Mouse (Mus musculus): ENCODE results near the gene Nsf. TPM values are rescaled to one million over a fixed set of nuclear protein-coding genes. Genes with fewer than 3 reads are reported as not detected.

The Nsf gene
- polyA plus RNA-seq, 1 experiment from 2014 or later, result 64.4 TPM

DNA sequence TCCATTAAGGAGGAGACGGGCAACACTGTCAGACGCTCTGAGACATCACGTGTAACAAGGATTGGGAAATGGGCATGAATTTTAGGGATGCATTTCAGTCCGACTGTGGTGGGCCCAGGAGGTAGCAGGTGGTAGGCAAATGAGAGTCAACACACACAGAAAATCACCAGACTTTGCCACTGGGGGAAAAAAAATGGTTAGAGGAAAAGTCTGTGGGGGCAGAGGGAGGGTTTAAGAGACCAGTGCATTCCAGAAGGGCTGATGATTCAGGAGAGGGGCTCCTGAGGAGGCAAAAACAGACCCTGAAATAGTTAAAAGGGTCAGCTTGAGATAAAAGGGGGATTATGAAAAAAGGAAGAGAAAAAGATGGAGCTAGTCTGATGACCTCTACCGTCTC lies 1.2 kb downstream of the Nsf start:
- no peak for DNase-seq (ENCODE audit: low spot score)
- Histone ChIP-seq H3K4me2 (ENCODE audit: low read length) (peak overlapping the region; percentile 59), H3K4me1 (ENCODE audit: control insufficient read depth, insufficient read depth, low read length) (peaks cover 11% of the 10 kb centered on the region), H3K36me3 (ENCODE audit: control insufficient read depth, insufficient read depth, low read length) (no peaks in the 10 kb centered on the region), H3K27ac (ENCODE audit: low read depth, low read length) (no peak overlapping the region), H3K4me3 (ENCODE audit: low read depth, low read length) (peak overlapping the region; percentile 74), H3K9me3 (replicated peaks; ENCODE audit: control insufficient read depth, low read length) (no peaks in the 10 kb centered on the region), H3K9ac (ENCODE audit: low read length) (peak overlapping the region; percentile 87; the same call in 1 of the 2 replicates), H3K27me3 (replicated peaks; ENCODE audit: control insufficient read depth, insufficient read depth, low read length) (no peaks in the 10 kb centered on the region)
- 58% methylated on average over 5 of the region's 5 CpGs for WGBS
- no peak for ATAC-seq

DNA sequence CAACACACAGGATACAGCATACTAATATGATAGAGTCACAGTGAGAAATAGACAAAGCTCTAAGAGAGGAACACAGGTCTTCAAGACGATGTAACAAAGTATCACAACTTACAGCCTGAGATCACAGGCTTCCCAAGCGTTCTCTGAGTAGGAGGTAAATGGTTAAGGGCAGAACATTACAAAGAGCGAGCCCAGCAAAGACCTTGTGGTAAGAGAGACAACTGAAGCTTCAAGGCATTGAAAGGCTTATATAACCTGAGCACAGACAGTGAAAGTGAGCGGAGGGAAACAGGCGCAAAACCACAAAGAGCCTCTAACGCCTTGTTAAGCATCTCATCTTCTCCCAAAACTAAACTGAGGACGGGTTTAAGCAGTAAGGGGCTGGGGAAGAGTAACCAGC lies 2.8 kb downstream of the Nsf start:
- Histone ChIP-seq H3K27ac (ENCODE audit: low read depth, low read length) (no peak overlapping the region), H3K27me3 (replicated peaks; ENCODE audit: control insufficient read depth, insufficient read depth, low read length) (no peaks in the 10 kb centered on the region), H3K9ac (ENCODE audit: low read length) (no peak overlapping the region), H3K4me3 (ENCODE audit: low read depth, low read length) (no peak overlapping the region), H3K9me3 (replicated peaks; ENCODE audit: control insufficient read depth, low read length) (no peaks in the 10 kb centered on the region), H3K36me3 (ENCODE audit: control insufficient read depth, insufficient read depth, low read length) (no peaks in the 10 kb centered on the region), H3K4me2 (ENCODE audit: low read length) (no peak overlapping the region), H3K4me1 (ENCODE audit: control insufficient read depth, insufficient read depth, low read length) (peaks cover 11% of the 10 kb centered on the region)
- DNase-seq (ENCODE audit: low spot score), result no peak
- no peak for ATAC-seq
- 84% methylated on average over 7 of the region's 7 CpGs for WGBS

DNA sequence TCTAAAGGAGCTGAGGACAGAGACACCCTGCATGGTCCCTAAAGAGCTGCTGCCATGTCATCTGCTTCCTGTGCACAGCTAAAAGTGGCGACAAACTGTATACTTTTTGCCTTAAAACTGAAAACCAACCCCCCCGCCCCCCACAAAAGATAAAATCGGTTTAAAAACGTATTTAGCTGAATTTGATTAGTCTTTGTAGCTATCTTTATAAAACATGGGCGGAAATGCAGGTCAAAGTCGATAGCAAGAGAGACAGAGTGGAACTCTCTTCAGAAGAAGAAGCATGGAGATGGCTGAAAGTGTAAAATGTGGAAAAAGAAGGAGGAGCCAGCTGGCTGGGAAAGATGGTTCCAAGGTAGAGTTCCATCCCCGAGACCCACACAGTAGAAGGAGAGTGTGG lies 4.9 kb downstream of the Nsf start:
- Histone ChIP-seq H3K9ac (ENCODE audit: low read length) (no peak overlapping the region), H3K36me3 (ENCODE audit: control insufficient read depth, insufficient read depth, low read length) (no peaks in the 10 kb centered on the region), H3K27ac (ENCODE audit: low read depth, low read length) (no peak overlapping the region), H3K27me3 (replicated peaks; ENCODE audit: control insufficient read depth, insufficient read depth, low read length) (no peaks in the 10 kb centered on the region), H3K4me3 (ENCODE audit: low read depth, low read length) (no peak overlapping the region), H3K9me3 (replicated peaks; ENCODE audit: control insufficient read depth, low read length) (no peaks in the 10 kb centered on the region), H3K4me1 (ENCODE audit: control insufficient read depth, insufficient read depth, low read length) (peaks cover 11% of the 10 kb centered on the region), H3K4me2 (ENCODE audit: low read length) (no peak overlapping the region)
- ATAC-seq, result no peak
- no peak for DNase-seq (ENCODE audit: low spot score)
- WGBS, result 93% methylated on average over 7 of the region's 7 CpGs

DNA sequence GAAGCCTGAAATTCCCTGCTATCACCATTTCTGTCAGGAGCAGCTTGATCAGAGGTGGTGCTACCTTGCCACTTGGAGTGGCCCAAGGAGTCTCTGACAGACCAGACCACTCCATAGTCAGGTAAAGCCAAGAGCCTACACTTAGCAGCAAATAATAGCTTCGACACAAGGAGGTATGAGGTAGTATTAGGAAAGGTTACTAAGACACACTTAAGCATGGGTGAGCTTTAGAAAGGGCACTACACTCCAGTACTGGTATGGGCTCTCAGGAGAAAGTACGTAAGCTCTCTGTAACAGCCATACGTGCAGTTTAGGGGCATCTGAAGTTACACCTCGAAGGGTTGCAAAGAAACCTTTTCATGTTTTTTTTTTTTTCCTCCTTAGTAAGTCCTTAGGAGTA lies 11.1 kb downstream of the Nsf start:
- 0 out of 2 replicates have a peak, but pooled peaks cover 3% of the 10 kb centered on the region for H3K36me3 ChIP-seq (ENCODE audit: control insufficient read depth, insufficient read depth, low read length)
- no peak overlapping the region for H3K4me3 ChIP-seq (ENCODE audit: low read depth, low read length)
- DNase-seq (ENCODE audit: low spot score) (no peak), ATAC-seq (no peak)
- no peak overlapping the region for H3K4me2 ChIP-seq (ENCODE audit: low read length)
- H3K4me1 ChIP-seq (ENCODE audit: control insufficient read depth, insufficient read depth, low read length), result no peaks in the 10 kb centered on the region
- H3K9me3 ChIP-seq (replicated peaks; ENCODE audit: control insufficient read depth, low read length), result no peaks in the 10 kb centered on the region
- 93% methylated on average over 4 of the region's 4 CpGs for WGBS
- no peak overlapping the region for H3K27ac ChIP-seq (ENCODE audit: low read depth, low read length)
- no peak overlapping the region for H3K9ac ChIP-seq (ENCODE audit: low read length)
- H3K27me3 ChIP-seq (replicated peaks; ENCODE audit: control insufficient read depth, insufficient read depth, low read length), result no peaks in the 10 kb centered on the region

- H3K36me3 ChIP-seq (ENCODE audit: control insufficient read depth, insufficient read depth, low read length), result 0 out of 2 replicates have a peak, but pooled peaks cover 3% of the 10 kb centered on the region
- H3K4me1 ChIP-seq (ENCODE audit: control insufficient read depth, insufficient read depth, low read length), result no peaks in the 10 kb centered on the region
- ATAC-seq (no peak), DNase-seq (ENCODE audit: low spot score) (no peak)
- no peaks in the 10 kb centered on the region for H3K9me3 ChIP-seq (replicated peaks; ENCODE audit: control insufficient read depth, low read length)
- WGBS, result 66% methylated on average over 5 of the region's 5 CpGs
- H3K9ac ChIP-seq (ENCODE audit: low read length), result no peak overlapping the region
- no peak overlapping the region for H3K27ac ChIP-seq (ENCODE audit: low read depth, low read length)
- no peak overlapping the region for H3K4me2 ChIP-seq (ENCODE audit: low read length)
- H3K4me3 ChIP-seq (ENCODE audit: low read depth, low read length), result no peak overlapping the region
- H3K27me3 ChIP-seq (replicated peaks; ENCODE audit: control insufficient read depth, insufficient read depth, low read length), result no peaks in the 10 kb centered on the region
Observed at GRCm38 (mm10) chr11:103941351-103941750, 12.5 kb downstream of the Nsf start.

DNA sequence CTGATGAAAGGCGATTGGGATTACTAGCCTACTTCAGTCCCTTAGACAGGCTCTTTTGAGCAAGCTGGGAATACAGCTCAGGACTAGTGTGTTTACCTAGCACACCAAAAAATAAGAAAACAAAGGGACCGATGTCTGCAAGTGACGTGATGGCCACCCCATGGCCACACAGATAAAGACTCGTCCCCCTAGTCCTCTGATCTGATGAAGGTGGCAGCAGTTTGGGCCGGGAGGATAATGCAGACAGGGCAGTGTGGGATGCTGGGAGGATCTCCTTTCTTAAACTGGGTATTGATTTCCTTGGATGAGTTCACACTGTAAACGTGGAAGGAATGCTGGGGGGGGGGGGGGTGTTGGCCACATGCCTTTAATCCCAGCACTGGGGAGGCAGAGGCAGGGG lies 13.0 kb downstream of the Nsf start:
- ATAC-seq (no peak), DNase-seq (ENCODE audit: low spot score) (no peak)
- H3K9ac ChIP-seq (ENCODE audit: low read length), result no peak overlapping the region
- H3K4me1 ChIP-seq (ENCODE audit: control insufficient read depth, insufficient read depth, low read length), result 0 out of 2 replicates have a peak, but pooled peaks cover 3% of the 10 kb centered on the region
- no peaks in the 10 kb centered on the region for H3K27me3 ChIP-seq (replicated peaks; ENCODE audit: control insufficient read depth, insufficient read depth, low read length)
- WGBS, result 56% methylated on average over 6 of the region's 6 CpGs
- no peak overlapping the region for H3K27ac ChIP-seq (ENCODE audit: low read depth, low read length)
- H3K4me3 ChIP-seq (ENCODE audit: low read depth, low read length), result no peak overlapping the region
- 0 out of 2 replicates have a peak, but pooled peaks cover 3% of the 10 kb centered on the region for H3K36me3 ChIP-seq (ENCODE audit: control insufficient read depth, insufficient read depth, low read length)
- no peaks in the 10 kb centered on the region for H3K9me3 ChIP-seq (replicated peaks; ENCODE audit: control insufficient read depth, low read length)
- no peak overlapping the region for H3K4me2 ChIP-seq (ENCODE audit: low read length)

DNA sequence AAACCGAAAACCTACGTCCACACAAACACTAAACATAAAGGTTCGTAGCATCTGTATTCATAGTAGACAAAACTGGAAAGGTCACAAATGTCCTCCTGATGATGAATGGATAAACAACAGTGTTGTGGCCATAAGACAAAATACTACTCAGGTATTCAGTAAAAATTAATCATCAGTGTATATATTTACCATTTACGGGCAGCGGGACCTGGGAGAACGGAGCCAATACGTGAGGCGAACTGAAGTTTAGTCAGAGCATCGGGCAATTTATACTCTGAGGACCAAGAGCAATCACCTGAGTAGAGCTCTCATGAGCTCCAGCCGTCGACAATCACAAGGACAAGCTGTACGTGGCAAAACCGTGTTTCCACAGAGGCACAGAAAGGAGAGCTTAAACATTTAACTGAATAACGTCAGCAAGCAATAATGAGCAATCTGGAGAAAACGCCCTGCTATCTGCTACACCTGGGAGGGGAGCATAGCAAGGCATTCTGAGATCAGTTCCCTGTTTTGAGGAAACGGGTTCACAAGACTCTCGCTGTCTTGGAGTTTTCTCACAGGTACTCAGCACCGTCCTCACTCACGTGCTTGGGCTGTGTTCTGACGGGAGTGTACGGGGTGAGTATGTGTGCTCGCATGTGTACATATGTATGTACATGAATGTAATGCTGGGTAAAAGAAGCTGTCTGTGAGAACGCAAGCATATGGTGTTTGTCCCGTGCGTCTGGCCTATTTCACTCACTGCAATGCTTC lies 15.7 kb downstream of the Nsf start:
- H3K27me3 ChIP-seq (replicated peaks; ENCODE audit: control insufficient read depth, insufficient read depth, low read length), result no peaks in the 10 kb centered on the region
- H3K27ac ChIP-seq (ENCODE audit: low read depth, low read length), result no peak overlapping the region; the same call in 1 of the 2 replicates
- WGBS, result 85% methylated on average over 25 of the region's 25 CpGs
- H3K36me3 ChIP-seq (ENCODE audit: control insufficient read depth, insufficient read depth, low read length), result 0 out of 2 replicates have a peak, but pooled peaks cover 3% of the 10 kb centered on the region
- no peak overlapping the region for H3K4me2 ChIP-seq (ENCODE audit: low read length)
- H3K9ac ChIP-seq (ENCODE audit: low read length), result no peak overlapping the region
- ATAC-seq (no peak), DNase-seq (ENCODE audit: low spot score) (peak; percentile 49)
- H3K4me3 ChIP-seq (ENCODE audit: low read depth, low read length), result no peak overlapping the region
- H3K9me3 ChIP-seq (replicated peaks; ENCODE audit: control insufficient read depth, low read length), result no peaks in the 10 kb centered on the region
- 0 out of 2 replicates have a peak, but pooled peaks cover 5% of the 10 kb centered on the region for H3K4me1 ChIP-seq (ENCODE audit: control insufficient read depth, insufficient read depth, low read length)

DNA sequence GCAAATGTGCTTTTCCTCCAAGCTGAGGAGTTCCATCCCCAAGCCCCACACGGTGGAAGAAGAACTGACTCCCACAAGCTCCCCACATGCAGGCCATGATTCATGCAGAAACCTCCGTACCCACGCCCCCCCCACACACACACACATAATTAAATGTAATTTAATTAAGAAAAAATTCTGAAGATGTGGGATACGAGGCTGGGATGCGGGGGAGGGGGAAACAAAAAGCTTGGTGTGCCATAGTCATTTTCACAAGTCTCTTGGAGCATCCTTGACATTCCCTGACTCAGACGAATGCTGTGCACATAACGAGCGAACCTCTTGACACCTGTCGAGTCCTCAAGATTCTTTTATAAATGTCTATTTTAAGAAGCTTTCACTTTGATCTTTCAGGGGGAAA lies 16.4 kb downstream of the Nsf start:
- Histone ChIP-seq H3K36me3 (ENCODE audit: control insufficient read depth, insufficient read depth, low read length) (0 out of 2 replicates have a peak, but pooled peaks cover 3% of the 10 kb centered on the region), H3K27me3 (replicated peaks; ENCODE audit: control insufficient read depth, insufficient read depth, low read length) (no peaks in the 10 kb centered on the region), H3K9ac (ENCODE audit: low read length) (no peak overlapping the region), H3K4me1 (ENCODE audit: control insufficient read depth, insufficient read depth, low read length) (0 out of 2 replicates have a peak, but pooled peaks cover 5% of the 10 kb centered on the region), H3K27ac (ENCODE audit: low read depth, low read length) (no peak overlapping the region), H3K9me3 (replicated peaks; ENCODE audit: control insufficient read depth, low read length) (no peaks in the 10 kb centered on the region), H3K4me3 (ENCODE audit: low read depth, low read length) (no peak overlapping the region), H3K4me2 (ENCODE audit: low read length) (no peak overlapping the region)
- no peak for ATAC-seq
- 50% methylated on average over 9 of the region's 9 CpGs for WGBS
- DNase-seq (ENCODE audit: low spot score), result no peak

DNA sequence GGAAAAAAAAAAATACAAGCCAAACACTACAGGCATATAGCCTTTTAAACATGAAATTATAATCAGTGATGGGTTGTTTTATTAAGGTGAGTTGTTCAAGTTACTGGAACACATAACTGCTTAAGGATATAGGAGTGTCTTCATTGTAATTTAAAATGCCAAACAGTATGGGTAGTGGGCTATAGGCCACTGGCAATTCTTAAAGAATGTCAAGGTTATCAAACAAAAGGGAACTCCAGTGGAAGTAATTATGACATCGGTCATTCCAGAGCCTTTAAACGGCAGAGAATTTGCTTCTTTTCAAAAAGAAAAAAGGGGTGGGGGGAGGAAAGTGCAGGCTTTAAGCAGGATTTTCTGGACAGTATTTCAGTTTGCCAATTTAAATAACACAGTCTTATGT lies 18.1 kb downstream of the Nsf start:
- no peak overlapping the region for H3K4me2 ChIP-seq (ENCODE audit: low read length)
- DNase-seq (ENCODE audit: low spot score) (no peak), ATAC-seq (no peak)
- H3K36me3 ChIP-seq (ENCODE audit: control insufficient read depth, insufficient read depth, low read length), result no peaks in the 10 kb centered on the region
- no peaks in the 10 kb centered on the region for H3K9me3 ChIP-seq (replicated peaks; ENCODE audit: control insufficient read depth, low read length)
- H3K4me1 ChIP-seq (ENCODE audit: control insufficient read depth, insufficient read depth, low read length), result 0 out of 2 replicates have a peak, but pooled peaks cover 5% of the 10 kb centered on the region
- H3K27me3 ChIP-seq (replicated peaks; ENCODE audit: control insufficient read depth, insufficient read depth, low read length), result no peaks in the 10 kb centered on the region
- H3K4me3 ChIP-seq (ENCODE audit: low read depth, low read length), result no peak overlapping the region
- WGBS, result 3% methylated on average over 2 of the region's 2 CpGs
- H3K9ac ChIP-seq (ENCODE audit: low read length), result no peak overlapping the region
- H3K27ac ChIP-seq (ENCODE audit: low read depth, low read length), result no peak overlapping the region

Data from forebrain, embryonic 14.5 days (tissue).